Mouse (Mus musculus) CD4-positive, CD25-positive, alpha-beta regulatory T cell, adult 4 months (primary cell): ENCODE data around the gene Pigv. TPM values are rescaled to one million over a fixed set of nuclear protein-coding genes. Genes with fewer than 3 reads are reported as not detected.
"Not testable (repeated sequence)": the region's sequence is repeated elsewhere in the genome, so short reads cannot be mapped to it uniquely, and the experiment has no call there.

Experiments used
- ATAC-seq: one replicate; pipeline ENCODE4 v1.8.0; 2017
- polyA plus RNA-seq, 2 experiments: library from polyadenylated mRNA; unstranded; fragments of 100-300 nt; shearing (Covaris generic); gene quantifications; one replicate each; pipeline ENCODE4 v1.2.1; 2017

The Pigv gene
- polyA plus RNA-seq, 2 experiments from 2014 or later, result 14.3 to 16.3 TPM

GRCm38 (mm10) chr4:133672845-133673647 lies 599 bp upstream of the Pigv start:
- ATAC-seq, result peak; percentile 41

DNA sequence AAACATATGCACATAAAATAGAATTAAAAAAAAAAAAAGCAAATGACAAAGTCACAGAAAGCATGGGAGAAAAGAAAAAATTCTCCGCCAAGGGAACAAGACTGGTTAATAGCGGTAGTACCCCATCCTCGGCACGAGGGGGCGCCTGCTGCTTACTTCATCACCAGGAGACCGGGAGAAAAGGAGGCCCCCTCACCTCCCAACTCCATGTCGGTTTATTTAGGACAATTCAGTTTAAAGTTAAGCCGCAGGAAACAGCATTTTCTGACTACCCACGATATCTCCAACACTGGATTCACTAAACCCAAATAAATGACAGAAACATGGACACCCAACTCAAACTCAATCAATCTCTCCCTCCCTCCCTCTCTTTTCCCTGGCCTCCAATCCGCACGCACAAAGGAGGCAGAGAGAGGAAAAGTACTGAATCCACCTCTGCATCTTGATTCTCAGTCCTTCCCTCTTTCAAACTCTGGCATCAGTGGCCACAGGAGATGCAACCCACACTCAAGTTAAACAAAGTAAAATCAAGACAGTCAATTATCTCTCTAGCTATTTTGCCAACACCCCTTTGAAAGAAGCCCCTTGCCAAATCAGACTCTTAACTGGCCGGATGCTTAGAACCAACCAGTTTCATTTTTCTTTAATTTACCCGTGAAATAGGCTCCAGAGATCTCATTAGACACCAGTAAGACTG lies 1.1 kb downstream of the Pigv start:
- ATAC-seq, result peak; percentile 11

GRCm38 (mm10) chr4:133669652-133670210 lies 2.7 kb downstream of the Pigv start:
- ATAC-seq, result no peak

DNA sequence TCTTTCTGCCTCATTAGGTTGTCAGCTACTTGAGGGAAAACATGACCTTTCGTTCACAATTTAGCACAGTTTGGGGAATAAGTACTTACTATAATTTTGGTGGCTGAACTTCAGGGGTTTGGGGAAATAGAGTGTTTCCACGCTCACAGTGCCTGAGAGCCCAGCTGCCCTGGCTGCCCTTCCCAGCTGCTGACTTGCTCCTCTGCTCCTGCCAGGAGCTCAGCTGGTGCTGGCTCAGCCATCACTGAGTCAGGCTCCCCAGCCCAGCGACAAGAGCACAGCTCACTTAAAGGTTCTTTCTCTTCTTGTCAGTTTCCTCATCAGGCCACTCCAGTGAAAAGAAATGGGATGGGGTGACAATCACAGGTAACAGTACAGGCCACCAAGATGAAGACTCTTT lies 3.9 kb downstream of the Pigv start:
- no peak for ATAC-seq

DNA sequence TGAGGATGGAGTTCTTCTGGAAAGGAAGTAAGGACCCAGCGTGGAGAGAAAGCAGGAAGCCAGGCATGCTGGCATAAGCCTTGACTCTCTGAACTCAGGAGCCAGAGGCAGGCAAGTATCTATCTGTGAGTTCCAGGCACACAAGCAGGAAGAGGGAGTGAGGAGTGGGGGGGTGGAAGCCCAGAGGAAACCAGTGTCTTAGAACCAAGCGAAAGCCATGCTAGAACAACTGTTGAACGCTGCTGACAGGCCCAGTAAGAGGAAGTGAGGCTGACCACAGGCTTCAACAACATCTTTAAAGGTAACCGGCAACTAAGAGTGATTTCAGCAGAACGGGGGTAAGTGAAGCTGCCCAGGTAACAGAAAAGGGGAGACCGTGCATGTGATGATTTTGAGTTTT lies 6.2 kb downstream of the Pigv start:
- ATAC-seq, result peak; percentile 95

DNA sequence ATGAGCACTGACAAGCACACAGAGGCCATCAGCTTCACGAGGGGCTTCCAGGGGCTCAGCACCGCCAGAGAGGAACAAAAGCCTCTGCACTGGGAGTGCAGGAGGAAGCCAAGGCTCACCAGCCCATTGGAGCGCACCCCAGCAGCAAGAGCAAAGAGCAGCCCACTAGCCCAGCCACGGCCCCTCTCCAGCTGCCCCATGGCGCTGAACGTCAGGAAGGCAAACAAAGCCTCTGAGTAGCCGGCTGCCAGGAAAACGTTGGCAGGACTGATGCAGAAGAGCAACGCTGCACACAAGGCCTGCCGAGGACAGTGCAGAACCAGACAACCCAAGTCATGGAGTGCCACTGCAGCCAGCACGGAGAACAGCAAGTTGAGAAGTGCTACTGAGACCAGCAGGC lies 7.3 kb downstream of the Pigv start:
- ATAC-seq, result no peak

- no peak for ATAC-seq
These were observed 9.5 kb downstream of the Pigv start for GRCm38 (mm10) chr4:133662945-133663344.

DNA sequence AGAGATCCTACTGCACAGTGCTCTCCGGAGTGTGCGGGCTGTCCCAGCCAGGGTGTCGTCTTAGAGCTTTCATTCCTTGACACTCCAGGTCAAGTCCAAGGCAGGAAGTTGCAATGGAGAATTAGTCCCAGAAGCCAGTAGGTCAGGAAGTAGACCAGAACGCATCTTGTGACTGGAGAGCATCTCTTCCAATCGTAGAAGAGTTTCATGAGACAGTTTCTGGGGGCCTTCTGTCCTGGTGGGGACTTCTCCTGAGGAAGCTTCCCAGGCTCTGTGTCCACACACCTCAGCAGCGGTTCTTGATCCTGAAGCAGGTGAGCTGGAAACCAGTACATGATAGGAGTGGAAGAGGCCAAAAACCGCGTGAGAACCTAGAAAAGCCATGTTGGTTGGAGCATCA lies 10.0 kb downstream of the Pigv start:
- no peak for ATAC-seq

DNA sequence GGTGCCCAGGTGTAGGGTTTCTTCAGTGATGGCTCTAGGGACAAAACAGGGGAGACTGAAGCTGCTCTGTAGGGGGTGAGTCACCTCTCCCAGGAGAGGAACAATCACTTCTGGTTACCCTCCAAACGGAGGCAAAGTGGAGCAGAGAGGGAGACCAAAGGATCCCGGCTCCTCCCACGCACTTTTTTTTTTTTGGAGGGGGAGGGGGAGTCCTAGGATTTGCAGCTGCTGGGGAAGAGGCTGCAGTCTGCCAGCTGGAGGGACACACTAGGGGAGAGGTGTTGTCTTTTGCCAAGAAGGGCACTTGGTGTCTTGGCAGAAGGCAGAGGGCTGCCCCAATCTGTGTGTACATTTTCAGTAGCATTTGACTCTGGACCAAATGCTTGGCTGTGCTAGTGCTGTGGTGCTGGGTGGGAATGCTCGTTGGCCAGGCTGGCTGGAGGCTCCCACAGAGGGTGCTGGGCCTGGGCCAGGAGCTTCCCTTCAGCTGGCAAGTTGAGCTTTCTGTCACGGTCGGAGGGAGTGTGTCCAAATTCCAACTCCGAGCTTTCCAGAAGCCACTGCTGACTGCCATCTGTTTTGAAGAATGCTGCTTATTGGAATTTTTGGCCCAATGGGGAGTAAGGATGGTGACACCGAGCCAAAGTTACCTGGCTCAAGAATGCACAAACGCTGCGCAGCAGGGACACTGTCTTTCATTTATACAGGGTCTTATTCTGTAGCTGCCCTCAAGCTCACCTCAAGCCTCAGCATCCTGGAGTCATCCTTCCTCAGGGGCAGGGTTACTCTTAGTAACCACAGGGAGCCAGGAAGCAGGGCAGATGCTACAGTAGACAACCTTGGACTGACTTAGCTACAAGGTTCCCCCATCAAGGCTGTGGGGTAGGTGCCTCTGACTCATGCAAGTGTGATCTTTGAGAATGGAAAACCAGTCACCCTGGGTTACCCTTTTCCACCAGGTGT lies 12.0 kb downstream of the Pigv start:
- ATAC-seq, result no peak

DNA sequence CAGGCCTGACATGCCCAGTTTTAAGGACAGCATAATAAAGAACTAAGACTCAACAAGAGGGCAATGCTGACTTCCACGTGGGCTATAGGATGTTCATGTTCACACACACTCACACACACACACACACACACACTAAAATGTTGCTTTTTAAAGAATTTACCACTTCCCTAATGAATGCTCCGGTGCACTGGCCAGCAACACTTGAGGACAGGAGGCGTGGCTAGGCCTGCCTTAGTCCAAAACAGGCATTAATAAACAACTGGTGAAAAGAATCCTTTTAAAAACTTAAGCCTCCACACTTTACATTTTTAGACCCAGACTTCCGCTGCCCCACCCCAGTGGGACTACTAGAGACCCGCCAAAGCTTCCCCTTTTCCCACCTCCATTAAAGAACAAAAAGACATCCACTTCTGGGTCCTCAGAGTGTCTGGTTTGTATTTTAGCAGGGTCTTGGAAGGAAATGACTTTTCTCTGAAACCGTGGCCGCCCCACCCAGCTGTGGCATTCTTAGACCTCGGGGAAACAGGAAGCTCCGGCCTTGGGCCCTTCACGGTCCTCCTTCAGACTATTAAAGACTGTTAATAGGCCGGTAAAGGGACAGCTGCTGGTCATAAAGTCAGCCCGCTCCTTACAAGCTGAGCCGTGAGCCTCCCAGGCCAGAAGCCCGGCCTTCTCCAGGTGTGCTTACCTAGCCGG lies 12.8 kb downstream of the Pigv start:
- ATAC-seq, result no peak

GRCm38 (mm10) chr4:133658729-133659128 lies 13.7 kb downstream of the Pigv start:
- ATAC-seq, result no peak

DNA sequence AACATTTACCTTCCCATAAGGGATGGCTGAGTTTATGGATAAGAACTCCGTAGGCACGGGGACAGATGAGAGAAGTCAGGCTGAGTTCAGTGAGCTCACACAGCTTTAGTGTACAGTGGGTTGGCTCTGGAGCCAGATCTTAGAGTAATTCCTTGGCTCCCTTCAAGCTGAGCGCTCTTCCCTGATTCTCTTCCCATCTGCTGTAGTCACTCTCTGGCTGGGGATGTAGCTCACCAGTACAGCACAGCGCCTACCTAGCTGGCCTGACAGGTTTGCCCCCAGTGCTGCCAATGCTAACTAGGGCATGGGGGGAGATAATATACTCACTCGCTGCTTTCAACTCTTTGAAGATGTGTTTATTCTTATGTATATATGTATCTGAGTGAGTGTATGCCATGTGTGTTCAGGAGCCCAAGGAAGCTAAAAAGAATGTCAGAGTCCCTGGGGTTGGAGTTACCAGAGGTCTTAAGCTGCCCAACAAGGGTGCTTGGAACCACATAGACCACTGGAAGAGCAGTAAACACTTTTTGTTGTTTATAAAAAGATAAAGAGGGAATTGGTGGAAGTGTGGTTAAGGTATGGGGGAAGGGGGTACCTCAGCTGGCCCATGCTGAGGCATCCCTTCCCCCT lies 14.5 kb downstream of the Pigv start:
- no peak for ATAC-seq

DNA sequence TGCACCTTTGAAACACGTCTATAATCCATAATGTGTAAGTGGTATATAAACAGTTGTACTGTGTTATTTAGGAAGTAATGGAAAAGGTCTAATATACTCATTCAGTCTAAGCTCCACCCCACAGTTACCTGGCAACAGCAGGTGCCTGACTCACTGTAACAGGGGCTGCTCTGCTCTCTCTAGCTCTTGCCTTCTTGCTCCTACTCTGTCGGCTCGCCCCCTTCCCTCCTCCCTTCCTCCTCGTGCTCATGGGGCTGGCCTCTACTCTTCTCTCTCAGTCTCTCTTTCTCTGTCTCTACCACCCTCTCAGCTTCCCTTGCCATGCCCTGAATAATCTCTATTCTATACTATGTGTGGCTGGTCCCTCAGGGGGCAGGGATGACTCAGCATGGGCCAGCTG lies 15.4 kb downstream of the Pigv start:
- ATAC-seq, result no peak

DNA sequence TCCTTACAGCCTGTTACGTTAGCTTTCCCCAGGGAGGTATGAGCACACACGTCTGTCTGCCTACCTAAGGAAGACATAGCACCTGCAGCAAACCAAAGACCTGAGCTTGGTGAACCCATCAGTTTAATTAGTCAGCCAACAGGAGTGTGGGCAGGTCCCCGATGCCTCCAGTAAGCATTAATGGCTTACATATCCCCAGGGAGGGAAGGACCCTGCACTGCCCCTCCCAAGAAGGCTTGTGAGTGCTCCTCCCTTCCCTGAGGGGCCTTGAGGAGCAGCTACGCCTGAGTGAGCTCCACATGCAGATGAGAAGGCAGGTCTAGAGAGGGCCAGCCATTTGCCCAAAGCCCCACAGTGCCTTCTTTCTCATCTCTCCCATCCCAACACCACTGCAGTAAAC lies 16.2 kb downstream of the Pigv start:
- no peak for ATAC-seq

DNA sequence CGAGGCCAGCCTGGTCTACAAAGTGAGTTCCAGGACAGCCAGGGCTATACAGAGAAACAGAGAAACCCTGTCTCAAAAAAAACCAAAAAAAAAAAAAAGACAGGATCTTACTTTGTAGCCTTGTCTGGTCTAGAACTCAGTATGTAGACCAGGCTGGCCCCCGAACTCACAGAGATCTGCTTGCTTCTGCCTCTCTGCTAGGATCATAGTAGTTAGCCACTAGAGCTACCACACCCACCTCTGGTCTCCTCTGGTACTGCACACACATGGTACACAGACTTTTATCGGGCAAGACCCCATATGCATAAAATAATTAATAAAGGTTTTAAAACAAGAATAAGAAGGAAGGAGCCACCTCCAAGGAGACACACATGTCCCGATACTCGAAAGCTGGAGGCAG lies 18.4 kb downstream of the Pigv start:
- ATAC-seq, result not testable (repeated sequence)

DNA sequence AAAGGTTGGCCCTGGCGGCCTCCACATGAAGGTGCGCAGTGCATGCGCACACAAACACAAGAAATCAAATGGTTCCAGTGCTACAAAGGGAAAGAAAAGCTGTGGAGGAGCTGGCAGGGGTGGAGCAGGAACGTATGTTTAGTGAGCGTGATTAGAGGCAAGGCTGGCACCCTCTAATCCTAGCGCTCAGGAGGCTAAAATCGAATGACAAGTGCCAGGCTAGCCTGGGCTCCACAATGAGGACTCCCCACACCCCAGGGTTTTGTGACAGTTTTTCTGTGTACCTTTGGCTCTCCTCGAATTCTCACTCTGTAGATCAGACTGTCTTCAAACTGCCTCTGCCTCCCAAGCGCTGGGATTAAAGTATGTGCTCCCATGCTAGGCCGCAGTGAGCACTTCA lies 19.7 kb downstream of the Pigv start:
- ATAC-seq, result no peak

DNA sequence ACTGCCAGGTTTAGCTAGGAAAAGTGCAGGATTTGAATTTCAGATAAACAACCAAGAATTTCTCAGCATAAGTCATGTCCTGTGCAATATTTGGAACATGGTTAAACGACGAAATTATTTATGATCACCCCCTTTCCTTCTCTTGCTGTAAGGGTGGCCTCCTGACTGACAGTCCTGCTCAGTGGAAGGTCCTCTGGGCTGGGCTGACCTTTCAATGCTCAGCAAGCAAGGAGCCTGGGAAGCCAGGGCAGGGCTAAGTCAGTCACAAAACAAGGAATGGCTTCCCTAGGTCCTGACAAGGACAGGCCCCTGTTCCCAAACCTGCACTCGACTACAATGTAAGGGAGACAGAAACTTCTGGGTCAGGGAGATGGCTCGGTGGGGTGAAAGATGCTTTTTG lies 20.5 kb downstream of the Pigv start:
- no peak for ATAC-seq

GRCm38 (mm10) chr4:133651445-133651844 lies 21.0 kb downstream of the Pigv start:
- no peak for ATAC-seq

DNA sequence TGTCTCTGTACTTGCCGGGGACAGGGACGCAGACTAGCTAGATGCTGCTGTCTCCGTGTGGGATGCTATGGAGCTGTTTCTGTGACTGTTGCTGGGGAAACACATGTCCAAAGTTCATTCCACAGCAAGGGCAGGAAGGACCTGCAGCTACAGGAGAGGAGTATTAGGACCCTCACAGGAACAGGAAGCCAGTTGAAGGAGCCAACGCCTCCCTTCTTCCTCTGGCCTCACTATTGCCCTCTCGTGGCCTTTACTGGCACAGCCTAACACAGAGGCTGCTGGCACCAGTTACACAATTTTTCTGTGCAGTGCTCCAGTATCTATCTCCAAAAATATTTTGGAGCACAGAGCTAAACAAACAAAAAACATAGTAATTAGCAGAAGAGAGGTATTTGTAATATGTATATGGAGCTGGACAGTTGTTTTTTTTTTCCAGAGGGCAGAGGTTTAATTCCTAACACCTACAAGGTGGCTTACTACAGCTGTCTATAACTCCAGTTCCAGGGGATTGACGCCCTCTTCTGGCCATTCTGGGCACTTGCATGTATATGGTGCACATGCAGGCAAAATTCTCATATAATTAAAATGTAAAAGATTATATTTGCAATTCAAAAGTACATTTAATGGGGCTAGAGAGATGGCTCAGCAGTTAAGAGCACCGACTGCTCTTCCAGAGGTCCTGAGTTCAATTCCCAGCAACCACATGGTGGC lies 22.3 kb downstream of the Pigv start, which contains the start of gene Zdhhc18:
Zdhhc18 (minus strand) TSS at position 166 of the 711 bp plus-strand sequence.
- ATAC-seq, result peak; percentile 97

- not testable (repeated sequence) for ATAC-seq
These were observed 23.0 kb downstream of the Pigv start for GRCm38 (mm10) chr4:133649464-133649863.

DNA sequence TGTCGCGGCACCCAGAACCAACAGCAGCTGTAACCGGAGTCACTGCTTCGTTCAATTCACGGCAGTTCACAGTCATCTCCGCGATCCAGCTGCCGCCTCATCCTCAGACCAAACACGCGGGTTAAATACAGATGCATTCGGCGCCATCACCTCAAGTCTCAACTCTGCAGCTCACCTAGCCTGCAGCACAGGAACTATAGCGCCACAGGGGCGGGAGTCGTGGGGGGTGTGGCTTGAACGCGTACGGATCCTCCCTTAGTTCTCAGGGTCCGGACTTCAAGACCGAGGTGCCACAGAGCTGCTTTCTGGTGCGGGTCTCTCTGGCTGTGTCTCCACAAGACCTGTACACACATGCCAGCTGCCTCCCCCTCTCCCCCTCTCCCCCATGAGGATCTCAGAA lies 26.8 kb downstream of the Pigv start:
- no peak for ATAC-seq
